Comparison of ENCODE assay signal across 8 mouse cellular contexts in genomic region chr2:90782458-90782857, GRCm38 (mm10). TPM values are rescaled to one million over a fixed set of nuclear protein-coding genes. Genes with fewer than 3 reads are reported as not detected.
DNase-seq lines count a peak whose midpoint lies in the region; ATAC-seq and TF ChIP-seq lines count a peak whose summit lies in the region.

Gene Agbl2 (plus strand): TSS chr2:90782727.

- peaks cover 38% of the 10 kb centered on the region for H3K36me3 ChIP-seq in forebrain, embryonic 14.5 days (ENCODE audit: control insufficient read depth, insufficient read depth, low read length)
- H3K36me3 ChIP-seq in hindbrain, embryonic 15.5 days: peaks cover 36% of the 10 kb centered on the region

- WGBS in forebrain, embryonic 14.5 days: 7% methylated on average over 11 of the region's 11 CpGs
- 5% methylated on average over 11 of the region's 11 CpGs for WGBS in hindbrain, embryonic 15.5 days
- WGBS in lung, adult 2 months: 2% methylated on average over 11 of the region's 11 CpGs

- peak; percentile 43 for ATAC-seq in forebrain, embryonic 14.5 days
- 0 out of 2 replicates have a peak, but pooled peaks have one; percentile 44 for ATAC-seq in hindbrain, embryonic 15.5 days (ENCODE audit: low FRiP score, low read depth)

- H3K4me1 ChIP-seq in forebrain, embryonic 14.5 days (ENCODE audit: control insufficient read depth, insufficient read depth, low read length): peaks cover 2% of the 10 kb centered on the region; the same call in 1 of the 2 replicates
- peaks cover 13% of the 10 kb centered on the region for H3K4me1 ChIP-seq in hindbrain, embryonic 15.5 days (replicated peaks)
- peaks cover 3% of the 10 kb centered on the region; the same call in 1 of the 2 replicates for H3K4me1 ChIP-seq in lung, adult 2 months (ENCODE audit: control insufficient read depth, insufficient read depth, low read length)

- H3K27ac ChIP-seq in forebrain, embryonic 14.5 days (ENCODE audit: low read depth, low read length): no peak within 1 kb of the TSS
- H3K27ac ChIP-seq in hindbrain, embryonic 15.5 days (replicated peaks): no peak within 1 kb of the TSS

- no peaks in the 10 kb centered on the region for H3K9me3 ChIP-seq in forebrain, embryonic 14.5 days (replicated peaks; ENCODE audit: control insufficient read depth, low read length)
- no peaks in the 10 kb centered on the region for H3K9me3 ChIP-seq in hindbrain, embryonic 15.5 days

- no peak for TF ChIP-seq POLR2A in lung, adult 2 months (IDR thresholded peaks at IDR 0.05; ENCODE audit: borderline replicate concordance, extremely low read depth, low read depth, low read length)

- TF ChIP-seq CTCF in lung, adult 2 months (IDR thresholded peaks at IDR 0.05; ENCODE audit: insufficient read depth, low read length): no peak

- peak within 1 kb of the TSS; percentile 21 for H3K4me3 ChIP-seq in forebrain, embryonic 14.5 days (ENCODE audit: low read depth, low read length)
- peak within 1 kb of the TSS; percentile 36 for H3K4me3 ChIP-seq in hindbrain, embryonic 15.5 days
- H3K4me3 ChIP-seq in lung, adult 2 months (replicated peaks; ENCODE audit: extremely low read depth, low read depth, low read length): peak within 1 kb of the TSS; percentile 48

- H3K9ac ChIP-seq in forebrain, embryonic 14.5 days (ENCODE audit: low read length): peak within 1 kb of the TSS; percentile 37
- H3K9ac ChIP-seq in hindbrain, embryonic 15.5 days: peak within 1 kb of the TSS; percentile 33; the same call in 1 of the 2 replicates

- DNase-seq in cerebellum, adult 18-20 months: peak; percentile 38 to 42
- DNase-seq in cerebellum, adult 11 months: no peak
- peak; percentile 5 to 19 for DNase-seq in adrenal gland, postnatal 4 days (ENCODE audit: low spot score in 2 of 2)
- no peak for DNase-seq in forebrain, embryonic 14.5 days (ENCODE audit: low spot score)
- peak; percentile 12 for DNase-seq in lung, adult 2 months
- peak; percentile 56 for DNase-seq in retina, postnatal 1 day
- DNase-seq in left cerebral cortex, postnatal 14 days (ENCODE audit: low spot score in 2 of 2): no peak

- intact Hi-C loops in left cerebral cortex, postnatal 14 days (cut with DNase I): loop anchor here (5.0 kb wide), 1 partner anchor 65 kb away; the partner anchor contains the start of gene Mtch2

- H3K4me2 ChIP-seq in forebrain, embryonic 14.5 days (ENCODE audit: low read length): peak within 1 kb of the TSS; percentile 55
- peak within 1 kb of the TSS; percentile 66 for H3K4me2 ChIP-seq in hindbrain, embryonic 15.5 days

- H3K27me3 ChIP-seq in forebrain, embryonic 14.5 days (replicated peaks; ENCODE audit: control insufficient read depth, insufficient read depth, low read length): no peaks in the 10 kb centered on the region
- peaks cover 10% of the 10 kb centered on the region; the same call in 1 of the 2 replicates for H3K27me3 ChIP-seq in hindbrain, embryonic 15.5 days

RNA-seq across cellular contexts. Expression of gene Agbl2, which starts in this region (rescaled TPM):
- total RNA-seq in adrenal gland, postnatal 4 days (2021): 1 to 10 TPM; 1.3 to 2.1 TPM
- polyA plus RNA-seq in forebrain, embryonic 14.5 days (2014; fragmentation: Nextera tagmentation; extraction: Ambion mirVana): 0.89 and 1.2 TPM in 2 replicates
- polyA plus RNA-seq in hindbrain, embryonic 15.5 days (2015; fragmentation: Nextera tagmentation; extraction: Ambion mirVana): 0.65 and 0.80 TPM in 2 replicates
- polyA plus RNA-seq in lung, adult 2 months (2012; rRNA removed): 3.5 and 5.0 TPM in 2 replicates
- total RNA-seq in left cerebral cortex, postnatal 14 days (2021): under 1 TPM; 0.18 to 0.55 TPM

Comparison
In these comparisons a context has a peak if more than half of its experiments do, and no peak if none do; other contexts are left out.
1. DNase-seq: peak in cerebellum, adult 18-20 months (2 of 2), adrenal gland, postnatal 4 days (2 of 2), lung, adult 2 months (single experiment) and retina, postnatal 1 day (single experiment); none in cerebellum, adult 11 months (single experiment), forebrain, embryonic 14.5 days (single experiment) and left cerebral cortex, postnatal 14 days (0 of 2).
2. Peak in ATAC-seq, H3K4me3 ChIP-seq, H3K9ac ChIP-seq and H3K4me2 ChIP-seq in hindbrain, embryonic 15.5 days; RNA of the gene not detected or under 1 TPM.
3. Peak in every context shown above with its lines, with median percentiles within 50 percentile points of each other: H3K4me3 ChIP-seq.